Mouse (Mus musculus) thymus, postnatal 4 days (tissue): ENCODE data around the gene Cdk14.

Experiments used
- DNase-seq: peaks from one replicate; pipeline ENCODE4 v3.0.0; 2021

The Cdk14 gene

GRCm38 (mm10) chr5:5044326-5044725 lies 375.8 kb downstream of the Cdk14 start:
- no peak for DNase-seq

- no peak for DNase-seq
These were observed 377.4 kb downstream of the Cdk14 start for GRCm38 (mm10) chr5:5042735-5043134.

- no peak for DNase-seq
These were observed 378.6 kb downstream of the Cdk14 start for GRCm38 (mm10) chr5:5041480-5041879.

GRCm38 (mm10) chr5:5039700-5040284 lies 380.3 kb downstream of the Cdk14 start:
- no peak for DNase-seq

- no peak for DNase-seq
These were observed 386.7 kb downstream of the Cdk14 start for GRCm38 (mm10) chr5:5033445-5033844.

- DNase-seq = no peak
These were observed 387.3 kb downstream of the Cdk14 start for GRCm38 (mm10) chr5:5032847-5033246.

GRCm38 (mm10) chr5:5032446-5032845 lies 387.7 kb downstream of the Cdk14 start:
- no peak for DNase-seq

GRCm38 (mm10) chr5:5030431-5030830 lies 389.7 kb downstream of the Cdk14 start:
- no peak for DNase-seq

- DNase-seq = no peak
These were observed 401.2 kb downstream of the Cdk14 start for GRCm38 (mm10) chr5:5018959-5019358.

- no peak for DNase-seq
These were observed 401.9 kb downstream of the Cdk14 start for GRCm38 (mm10) chr5:5018242-5018641.

- no peak for DNase-seq
These were observed 406.3 kb downstream of the Cdk14 start for GRCm38 (mm10) chr5:5013783-5014182.

GRCm38 (mm10) chr5:5012521-5013346 lies 407.4 kb downstream of the Cdk14 start:
- DNase-seq = no peak

- no peak for DNase-seq
These were observed 411.9 kb downstream of the Cdk14 start for GRCm38 (mm10) chr5:5008153-5008745.

- no peak for DNase-seq
These were observed 412.5 kb downstream of the Cdk14 start for GRCm38 (mm10) chr5:5007489-5008152.

GRCm38 (mm10) chr5:5005633-5006032 lies 414.5 kb downstream of the Cdk14 start:
- no peak for DNase-seq

GRCm38 (mm10) chr5:5004740-5005139 lies 415.4 kb downstream of the Cdk14 start:
- no peak for DNase-seq

- no peak for DNase-seq
These were observed 426.9 kb downstream of the Cdk14 start for GRCm38 (mm10) chr5:4993192-4993601.

GRCm38 (mm10) chr5:4991023-4991422 lies 429.1 kb downstream of the Cdk14 start:
- DNase-seq = no peak

- DNase-seq = no peak
These were observed 429.9 kb downstream of the Cdk14 start for GRCm38 (mm10) chr5:4990237-4990636.

- no peak for DNase-seq
These were observed 433.9 kb downstream of the Cdk14 start for GRCm38 (mm10) chr5:4986181-4986580.

- DNase-seq = no peak
These were observed 440.6 kb downstream of the Cdk14 start for GRCm38 (mm10) chr5:4979551-4979950.

GRCm38 (mm10) chr5:4973408-4973807 lies 446.7 kb downstream of the Cdk14 start:
- DNase-seq = no peak

GRCm38 (mm10) chr5:4962063-4962610 lies 458.0 kb downstream of the Cdk14 start:
- peak; percentile 42 for DNase-seq
